14 mouse cellular contexts compared by ENCODE assay signal in genomic region chr5:65991191-65991590, GRCm38 (mm10). TPM values are rescaled to one million over a fixed set of nuclear protein-coding genes. Genes with fewer than 3 reads are reported as not detected.
A peak's percentile ranks its signal among the peaks of the same experiment; 100 is the strongest.
DNase-seq lines count a peak whose midpoint lies in the region; ATAC-seq lines count a peak whose summit lies in the region.
"Had no signal": no experiment of that assay in that cellular context is flagged by ENCODE, and none has a peak within 500 bp of the region (broad histone marks: within the 10 kb centered on the region; RNA-seq: fewer than 3 reads in every experiment).

No protein-coding gene starts in this region.

- no peak overlapping the region for H3K4me3 ChIP-seq in intestine, embryonic 14.5 days (ENCODE audit: low read depth, low read length)
- H3K4me3 ChIP-seq in midbrain, embryonic 16.5 days (ENCODE audit: low read depth, low read length) = no peak overlapping the region
- H3K4me3 ChIP-seq: neural tube, embryonic 12.5 days; stomach, embryonic 15.5 days had no signal

- no peak for ATAC-seq in CD4-positive, CD25-positive, alpha-beta regulatory T cell, adult 4 months
- ATAC-seq in intestine, embryonic 14.5 days (replicated peaks; ENCODE audit: low FRiP score, low TSS enrichment, low read depth) = peak; percentile 53
- ATAC-seq in midbrain, embryonic 16.5 days = no peak

- H3K4me1 ChIP-seq in intestine, embryonic 14.5 days (replicated peaks; ENCODE audit: control insufficient read depth, insufficient read depth, low read length) = no peaks in the 10 kb centered on the region
- no peaks in the 10 kb centered on the region for H3K4me1 ChIP-seq in midbrain, embryonic 16.5 days (ENCODE audit: control insufficient read depth, insufficient read depth, low read length)
- H3K4me1 ChIP-seq: neural tube, embryonic 12.5 days; stomach, embryonic 15.5 days had no signal

- peak; percentile 15 for DNase-seq in CD4-positive, CD25-positive, alpha-beta regulatory T cell, adult 2 months (ENCODE audit: low read depth, low spot score)
- DNase-seq in R1 (ENCODE audit: low read depth, low spot score) = peak; percentile 87
- no peak for DNase-seq in intestine, embryonic 14.5 days (ENCODE audit: low spot score)
- DNase-seq in naive thymus-derived CD4-positive, alpha-beta T cell, adult 2 months (ENCODE audit: low read depth) = peak; percentile 19
- DNase-seq in kidney, adult 11 months = no peak
- no peak for DNase-seq in neural tube, embryonic 10.5 days (ENCODE audit: extremely low spot score, low spot score)
- DNase-seq: gastrocnemius, postnatal 25 days; right cerebral cortex, adult 18-20 months had no signal

- no peak overlapping the region for H3K9ac ChIP-seq in intestine, embryonic 14.5 days (ENCODE audit: low read length)
- no peak overlapping the region for H3K9ac ChIP-seq in midbrain, embryonic 16.5 days (ENCODE audit: low read depth, low read length)
- H3K9ac ChIP-seq: neural tube, embryonic 12.5 days; stomach, embryonic 15.5 days had no signal

- H3K27me3 ChIP-seq in intestine, embryonic 14.5 days (replicated peaks; ENCODE audit: control insufficient read depth, insufficient read depth, low read length) = no peaks in the 10 kb centered on the region
- H3K27me3 ChIP-seq in midbrain, embryonic 16.5 days (ENCODE audit: control insufficient read depth, insufficient read depth, low read depth, low read length) = no peaks in the 10 kb centered on the region
- H3K27me3 ChIP-seq: neural tube, embryonic 12.5 days; stomach, embryonic 15.5 days had no signal

- 84% methylated on average over 2 of the region's 2 CpGs for WGBS in intestine, embryonic 14.5 days
- 86% methylated on average over 2 of the region's 2 CpGs for WGBS in midbrain, embryonic 16.5 days

- no peaks in the 10 kb centered on the region for H3K9me3 ChIP-seq in intestine, embryonic 14.5 days (ENCODE audit: control insufficient read depth, low read length)
- no peaks in the 10 kb centered on the region for H3K9me3 ChIP-seq in midbrain, embryonic 16.5 days (replicated peaks; ENCODE audit: control insufficient read depth, low read length, poor library complexity, severe bottlenecking)
- H3K9me3 ChIP-seq: neural tube, embryonic 12.5 days; stomach, embryonic 15.5 days had no signal

- H3K27ac ChIP-seq in intestine, embryonic 14.5 days (ENCODE audit: low read depth) = no peak overlapping the region
- no peak overlapping the region for H3K27ac ChIP-seq in midbrain, embryonic 16.5 days (ENCODE audit: low read length)
- H3K27ac ChIP-seq: neural tube, embryonic 12.5 days; stomach, embryonic 15.5 days had no signal

- H3K4me2 ChIP-seq in intestine, embryonic 14.5 days (ENCODE audit: low read length) = no peak overlapping the region
- no peak overlapping the region for H3K4me2 ChIP-seq in midbrain, embryonic 16.5 days (ENCODE audit: low read length)
- H3K4me2 ChIP-seq: neural tube, embryonic 12.5 days; stomach, embryonic 15.5 days had no signal

- H3K36me3 ChIP-seq in intestine, embryonic 14.5 days (ENCODE audit: control insufficient read depth, insufficient read depth, low read length) = no peaks in the 10 kb centered on the region
- H3K36me3 ChIP-seq in midbrain, embryonic 16.5 days (ENCODE audit: control insufficient read depth, insufficient read depth, low read length) = no peaks in the 10 kb centered on the region
- H3K36me3 ChIP-seq: neural tube, embryonic 12.5 days; stomach, embryonic 15.5 days had no signal

RNA-seq across cellular contexts. Expression of gene 9130230L23Rik, which starts 12.9 kb away (rescaled TPM):
- polyA plus RNA-seq in CD4-positive, CD25-positive, alpha-beta regulatory T cell, adult 4 months (2017; shearing (Covaris generic)) = not detected
- polyA plus RNA-seq in intestine, embryonic 14.5 days (2014; fragmentation: Nextera tagmentation; extraction: Ambion mirVana) = 1.4 and 1.9 TPM in 2 replicates
- not detected in 2 replicates for polyA plus RNA-seq in midbrain, embryonic 16.5 days (2015; fragmentation: Nextera tagmentation; extraction: Ambion mirVana)
- polyA plus RNA-seq: C2C12; limb, embryonic 11.5 days had no signal

RNA-seq across cellular contexts. Expression of gene Chrna9, which starts 56.5 kb away (rescaled TPM):
- 1 to 10 TPM; 2.0 to 2.1 TPM for polyA plus RNA-seq in CD4-positive, CD25-positive, alpha-beta regulatory T cell, adult 4 months (2017; shearing (Covaris generic))
- not detected in 2 replicates for polyA plus RNA-seq in intestine, embryonic 14.5 days (2014; fragmentation: Nextera tagmentation; extraction: Ambion mirVana)
- polyA plus RNA-seq in midbrain, embryonic 16.5 days (2015; fragmentation: Nextera tagmentation; extraction: Ambion mirVana) = not detected in 2 replicates
- polyA plus RNA-seq: C2C12; neural tube, embryonic 12.5 days; stomach, embryonic 15.5 days had no signal

Comparison
In these comparisons a context has a peak if more than half of its experiments do, and no peak if none do; other contexts are left out.
1. DNase-seq: peak in CD4-positive, CD25-positive, alpha-beta regulatory T cell, adult 2 months (single experiment), R1 (single experiment) and naive thymus-derived CD4-positive, alpha-beta T cell, adult 2 months (single experiment); none in intestine, embryonic 14.5 days (single experiment), kidney, adult 11 months (single experiment) and neural tube, embryonic 10.5 days (single experiment).